Mouse (Mus musculus): Measurements from ENCODE around the gene Myadml2.

- TF ChIP-seq CTCF (IDR thresholded peaks at IDR 0.05; ENCODE audit: insufficient read depth, low read length) (no peak), POLR2A (IDR thresholded peaks at IDR 0.05; ENCODE audit: borderline replicate concordance, extremely low read depth, low read depth, low read length) (no peak)
Measured at GRCm38 (mm10) chr11:120629341-120629730, 18.6 kb downstream of the Myadml2 start.
